Mouse (Mus musculus): ENCODE data around the gene Rsf1. TPM values are rescaled to one million over a fixed set of nuclear protein-coding genes. Genes with fewer than 3 reads are reported as not detected.

Rsf1 gene
- 10 to 100 TPM; 18.8 to 19.6 TPM for total RNA-seq (2021)

- peak; percentile 95 for DNase-seq
Observed at GRCm38 (mm10) chr7:97579067-97579975, at the start of gene Rsf1, which contains the start of gene Aamdc. Gene Rsf1, plus strand, starts transcription at chr7:97579889. Gene Aamdc, minus strand, starts transcription at chr7:97579497.

- no peak for DNase-seq
Observed at GRCm38 (mm10) chr7:97535531-97535930, 44.2 kb upstream of the Rsf1 start.

- DNase-seq: no peak
Observed at GRCm38 (mm10) chr7:97536571-97536970, 43.1 kb upstream of the Rsf1 start.

DNA sequence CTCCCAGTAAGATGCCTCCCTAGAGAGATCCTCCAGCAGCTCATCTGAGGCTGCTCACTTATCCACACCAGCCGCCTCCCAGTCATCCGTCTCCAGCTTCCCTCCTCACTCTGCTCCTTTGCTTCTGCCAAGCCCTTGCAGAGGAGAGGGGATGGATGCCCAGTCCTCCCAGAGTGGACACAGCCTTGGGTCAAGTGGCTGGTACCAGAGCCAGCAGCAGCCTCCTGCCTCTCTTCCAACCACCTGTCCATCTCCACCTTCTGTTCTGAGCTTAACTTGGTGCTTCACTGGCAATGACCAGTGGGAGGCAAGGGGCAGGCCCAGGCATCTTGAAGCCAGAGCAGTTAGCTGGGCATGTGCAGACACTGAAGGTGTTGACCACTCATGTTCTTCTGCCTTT lies 33.2 kb upstream of the Rsf1 start:
- no peak for DNase-seq

GRCm38 (mm10) chr7:97549301-97549700 lies 30.4 kb upstream of the Rsf1 start:
- no peak for DNase-seq

DNA sequence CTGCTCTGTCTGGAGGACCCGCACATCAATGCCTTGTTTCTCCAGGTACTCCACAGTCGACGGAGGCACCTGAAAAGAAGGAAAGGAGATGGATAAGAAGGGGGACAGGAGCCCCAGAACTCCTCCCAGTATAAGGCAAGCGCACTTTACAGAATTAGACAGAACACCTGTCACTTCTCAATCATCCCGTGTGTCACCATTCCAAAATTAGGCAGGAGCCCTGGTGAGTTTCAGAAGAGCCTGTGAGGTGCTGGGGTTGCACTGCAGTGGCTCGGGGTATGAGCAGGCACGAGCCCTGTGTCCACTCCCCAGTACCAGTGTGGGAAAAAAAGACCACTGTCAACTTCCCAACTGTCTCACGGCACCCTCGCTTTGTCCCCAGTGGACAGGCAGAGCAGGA lies 29.0 kb upstream of the Rsf1 start:
- DNase-seq: no peak

DNA sequence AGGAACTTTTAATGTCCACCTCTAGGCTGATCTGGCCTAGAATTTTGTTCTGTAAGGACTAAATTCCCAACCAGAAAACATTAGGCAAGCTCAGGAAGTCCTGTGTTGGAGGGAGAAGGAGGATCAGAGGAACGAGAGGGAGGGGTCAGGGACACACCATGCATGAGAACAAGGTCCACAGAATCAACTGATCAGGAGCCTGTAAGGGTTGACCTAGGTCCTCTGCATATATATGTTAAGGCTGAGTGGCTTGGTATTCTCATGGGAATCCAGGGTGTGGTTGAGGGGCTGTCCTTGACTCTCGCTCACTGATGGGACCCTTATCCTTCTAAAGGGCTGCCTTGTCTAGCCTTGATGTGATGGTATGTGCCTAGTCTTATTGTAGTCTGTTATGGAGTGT lies 16.1 kb upstream of the Rsf1 start:
- DNase-seq: no peak

- DNase-seq: no peak
Observed at GRCm38 (mm10) chr7:97569372-97569771, 10.3 kb upstream of the Rsf1 start.

DNA sequence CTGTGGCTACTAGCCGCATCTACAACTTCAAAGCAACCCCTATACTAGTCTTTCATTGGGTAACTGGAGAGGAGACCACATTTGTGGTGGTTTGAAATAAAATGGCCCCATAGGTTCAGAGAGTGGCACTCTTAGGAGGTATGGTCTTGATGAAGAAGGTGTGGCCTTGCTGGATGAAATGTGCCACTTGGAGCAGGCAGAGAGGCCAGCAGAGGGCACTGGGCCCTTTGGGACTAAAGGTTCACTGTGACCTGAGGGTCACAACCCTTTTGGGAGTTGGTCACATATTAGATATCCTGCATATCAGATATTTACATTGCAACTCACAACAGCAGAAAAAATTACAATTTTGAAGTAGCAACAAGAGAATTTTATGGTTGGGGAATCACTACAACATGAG lies 9.3 kb upstream of the Rsf1 start:
- peak; percentile 7 for DNase-seq

GRCm38 (mm10) chr7:97578361-97579066 lies 1.2 kb upstream of the Rsf1 start:
- peak; percentile 52 for DNase-seq

- DNase-seq: peak; percentile 53
Observed at GRCm38 (mm10) chr7:97579976-97580842, 520 bp downstream of the Rsf1 start.

GRCm38 (mm10) chr7:97580843-97581214 lies 1.1 kb downstream of the Rsf1 start:
- DNase-seq: peak; percentile 85

DNA sequence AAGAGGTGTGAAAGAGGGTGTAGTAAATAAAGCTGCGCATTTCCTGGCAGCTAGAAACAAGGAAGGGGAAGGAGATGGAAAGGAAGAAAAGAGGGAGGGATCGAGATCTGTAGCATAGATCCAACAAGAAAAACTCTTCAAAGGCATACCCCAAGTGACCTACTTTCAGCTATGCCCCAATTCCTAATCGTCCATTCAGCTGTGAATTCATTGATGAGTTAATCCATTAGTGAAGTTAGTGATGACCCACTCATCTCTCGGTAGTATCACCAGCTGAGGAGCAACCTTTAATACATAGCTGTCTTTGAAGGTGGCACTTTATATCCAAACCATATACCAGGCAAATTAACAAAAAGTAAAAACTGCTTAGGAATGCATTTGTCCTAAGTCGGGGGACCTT lies 8.8 kb downstream of the Rsf1 start:
- DNase-seq: no peak

DNA sequence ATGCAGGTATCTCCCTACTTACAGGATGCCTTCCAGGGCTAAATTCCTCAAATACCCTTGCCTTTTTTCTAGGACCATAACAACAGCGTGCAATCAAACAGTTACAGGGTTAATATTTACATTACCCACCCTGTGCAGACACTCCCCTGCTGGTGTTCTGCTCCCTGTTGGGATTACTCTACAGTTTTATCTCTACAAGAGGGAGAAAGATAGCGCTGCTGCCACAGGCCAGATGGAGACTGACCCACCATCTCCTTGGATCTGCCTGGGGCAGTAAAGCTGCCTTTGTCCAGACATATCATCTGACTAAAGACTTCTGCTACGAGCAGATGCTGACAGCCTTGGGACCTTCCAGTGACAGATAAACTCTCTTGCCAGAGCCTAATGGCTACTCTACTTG lies 10.8 kb downstream of the Rsf1 start:
- DNase-seq: no peak

DNA sequence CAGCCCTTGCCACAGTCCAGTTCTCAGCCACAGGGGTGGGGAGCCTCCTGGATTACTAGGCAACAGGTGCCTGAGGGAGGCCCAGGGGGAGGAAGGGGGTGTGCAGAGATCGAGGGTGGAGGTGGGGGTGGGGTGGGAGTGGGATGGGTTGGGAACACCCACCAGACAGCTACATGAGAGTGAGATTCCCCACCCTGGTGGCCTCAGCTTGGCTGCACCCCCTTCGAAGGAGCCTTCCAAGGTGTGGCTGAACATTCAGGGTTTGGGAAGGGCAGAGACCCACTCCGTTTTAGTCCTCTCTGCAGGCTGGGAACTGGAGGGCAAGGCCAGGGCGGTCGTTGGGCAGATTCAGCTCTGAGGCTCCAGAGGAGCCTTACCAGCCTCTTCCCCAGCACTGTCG lies 11.6 kb downstream of the Rsf1 start:
- DNase-seq: no peak

DNA sequence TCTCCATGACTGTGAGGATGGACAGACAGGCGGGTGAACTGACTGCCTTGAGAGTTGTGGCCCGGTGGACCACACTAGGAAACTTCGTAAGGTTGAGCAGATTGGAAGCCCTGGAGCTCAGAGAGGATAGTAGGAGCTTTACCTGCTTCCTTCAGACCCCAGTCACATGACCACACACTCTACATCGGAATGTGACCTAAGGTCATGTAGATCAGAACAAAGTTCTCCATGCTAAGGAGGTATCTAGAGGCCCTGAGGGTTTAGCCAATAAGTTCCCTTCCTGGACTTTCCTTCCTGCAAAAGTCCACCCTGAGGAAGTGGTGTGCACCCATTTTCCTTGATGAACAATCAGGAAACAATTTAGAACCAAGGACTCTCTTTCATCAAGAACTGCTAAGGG lies 12.7 kb downstream of the Rsf1 start:
- no peak for DNase-seq

DNA sequence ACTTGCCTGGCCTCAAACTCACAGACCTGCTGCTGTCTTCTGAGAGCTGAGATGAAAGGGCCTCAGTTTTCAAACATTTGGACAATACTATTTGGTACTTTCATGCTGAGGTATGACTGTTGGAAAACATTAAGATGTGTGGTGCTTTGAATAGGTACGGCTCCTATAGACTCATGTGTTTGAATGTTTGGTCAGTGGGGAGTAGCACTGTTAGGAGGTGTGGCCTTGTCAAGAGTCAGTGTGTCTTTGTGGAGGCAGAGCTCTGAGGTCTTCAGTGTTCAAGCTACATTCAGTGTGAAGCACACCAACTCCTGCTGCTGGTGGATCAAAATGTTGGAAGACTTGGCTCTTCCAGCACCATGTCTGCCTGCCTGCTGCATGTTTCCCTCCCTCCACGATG lies 13.8 kb downstream of the Rsf1 start:
- no peak for DNase-seq

DNA sequence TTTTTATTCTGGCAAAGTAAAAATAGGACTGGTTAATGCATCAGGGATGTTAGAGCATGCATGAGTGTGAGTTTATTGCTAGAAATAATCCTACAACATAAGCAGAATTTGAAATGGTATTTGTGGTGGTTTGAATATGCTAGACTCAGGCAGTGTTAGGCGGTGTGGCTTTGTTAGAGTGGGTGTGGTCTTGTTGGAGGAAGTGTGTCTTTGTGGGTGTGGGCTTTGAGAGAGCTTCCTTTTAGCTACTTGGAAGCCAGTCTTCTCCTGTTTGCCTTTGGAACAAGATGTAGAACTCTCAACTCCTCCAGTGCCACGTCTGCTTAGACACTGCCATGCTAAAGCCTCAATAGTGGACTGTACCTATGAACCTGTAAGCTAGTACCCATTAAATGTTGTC lies 18.9 kb downstream of the Rsf1 start:
- DNase-seq: no peak

GRCm38 (mm10) chr7:97621346-97621745 lies 41.7 kb downstream of the Rsf1 start:
- no peak for DNase-seq

DNA sequence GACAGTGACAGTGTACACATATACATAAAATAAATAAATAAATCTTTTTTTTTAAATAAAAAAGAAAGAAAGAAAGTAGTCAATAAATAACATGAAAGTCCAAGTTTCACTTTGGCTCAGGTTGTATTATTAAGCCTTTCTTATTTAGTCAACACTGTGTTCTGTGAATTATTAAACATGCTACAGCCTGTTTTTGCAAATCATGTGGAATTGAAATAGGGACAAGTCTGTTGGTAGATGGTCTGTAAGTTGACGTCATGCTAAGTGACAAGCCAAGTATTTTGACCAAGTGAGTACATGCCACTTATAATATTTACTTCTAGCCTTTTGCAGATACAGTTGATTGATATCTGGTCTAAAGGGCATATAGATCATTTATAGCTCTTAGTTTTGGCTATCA lies 43.0 kb downstream of the Rsf1 start:
- DNase-seq: no peak

DNA sequence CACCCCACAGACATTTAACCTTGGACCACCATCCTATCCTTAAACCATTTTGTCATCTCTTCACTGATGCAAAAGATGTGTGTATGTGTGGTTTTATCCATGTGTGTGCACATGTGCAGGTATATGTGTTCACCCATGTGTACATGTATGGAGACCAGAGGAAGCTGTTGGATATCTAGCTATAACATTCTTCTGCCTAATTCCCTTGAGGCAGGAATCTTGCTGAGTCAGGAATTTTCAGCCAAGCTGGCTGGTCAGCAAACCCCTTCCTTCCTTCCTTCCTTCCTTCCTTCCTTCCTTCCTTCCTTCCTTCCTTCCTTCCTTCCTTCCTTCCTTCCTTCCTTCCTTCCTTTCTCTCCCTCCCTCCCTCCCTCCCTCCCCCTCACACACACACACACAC lies 43.7 kb downstream of the Rsf1 start:
- DNase-seq: no peak

DNA sequence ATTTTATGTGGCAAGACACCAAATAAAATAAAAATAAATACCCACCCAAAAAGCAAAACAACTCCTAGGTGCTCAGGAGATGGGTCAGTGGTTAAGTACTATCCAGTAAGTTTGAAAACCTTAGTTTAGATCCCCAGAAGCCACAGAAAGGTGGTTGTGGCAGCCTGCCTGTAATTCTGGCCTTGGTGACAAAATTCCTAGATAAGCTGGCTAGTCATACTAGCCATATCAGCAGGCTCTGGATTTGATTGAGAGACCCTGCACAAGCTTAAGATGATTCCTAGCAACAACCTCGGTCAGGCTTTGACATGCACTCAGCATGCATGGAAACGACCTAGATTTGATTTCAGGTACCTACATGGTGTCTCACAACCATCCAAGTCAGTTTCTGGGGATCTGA lies 49.7 kb downstream of the Rsf1 start:
- no peak for DNase-seq

DNA sequence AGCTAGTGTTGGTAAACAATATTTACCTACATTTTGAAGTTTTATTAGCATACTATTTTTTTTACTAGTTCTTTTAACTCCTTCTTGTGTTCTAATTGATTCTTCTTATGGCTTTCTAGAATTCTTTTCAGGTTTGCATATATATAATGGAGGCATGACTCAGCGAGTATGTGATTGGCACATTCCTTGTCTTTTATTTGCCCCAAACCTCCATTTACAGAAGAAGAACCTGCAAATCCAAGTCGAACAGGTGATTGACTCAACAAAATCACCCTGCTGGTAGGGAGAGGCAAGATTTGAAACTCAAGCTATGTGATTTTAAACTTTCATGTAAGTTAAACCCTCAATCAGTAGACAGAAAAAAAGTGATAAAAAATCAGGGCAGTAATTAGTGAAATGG lies 51.6 kb downstream of the Rsf1 start:
- DNase-seq: no peak
